ENCODE assay signal across 8 mouse cellular contexts in genomic region chr11:116218737-116219400, GRCm38 (mm10). TPM values are rescaled to one million over a fixed set of nuclear protein-coding genes. Genes with fewer than 3 reads are reported as not detected.
A peak's percentile ranks its signal among the peaks of the same experiment; 100 is the strongest.
DNase-seq lines count a peak whose midpoint lies in the region; ATAC-seq lines count a peak whose summit lies in the region.

No protein-coding gene starts in this region.

- ATAC-seq in frontal cortex, adult (ENCODE audit: low TSS enrichment), result peak; percentile 69
- peak; percentile 64 for ATAC-seq in liver, embryonic 16.5 days (ENCODE audit: low read depth)
- ATAC-seq in inflammation-experienced regulatory T-cells, adult 6 months, result no peak

- peaks cover 19% of the 10 kb centered on the region for H3K4me1 ChIP-seq in liver, embryonic 16.5 days (ENCODE audit: control insufficient read depth, low read depth, low read length)

- peak; percentile 97 for DNase-seq in Muller cell, postnatal 12 days (ENCODE audit: inconsistent ontology term)
- peak; percentile 47 to 49 for DNase-seq in cerebellum, adult 18-20 months
- peak; percentile 79 to 83 for DNase-seq in heart, postnatal 36 days
- DNase-seq in layer of hippocampus, adult 11-12 months (ENCODE audit: low spot score), result peak; percentile 88
- peak; percentile 75 for DNase-seq in ovary, postnatal 36 days (ENCODE audit: low spot score)

- H3K27ac ChIP-seq in liver, embryonic 16.5 days (ENCODE audit: low read length), result peak overlapping the region; percentile 83

- intact Hi-C loops in heart, postnatal 36 days (cut with DNase I), result loop anchor here (1.0 to 5.0 kb wide), 2 partner anchors 80 to 132 kb away; partner anchors contain the start of gene Wbp2

- no peaks in the 10 kb centered on the region for H3K36me3 ChIP-seq in liver, embryonic 16.5 days (ENCODE audit: control insufficient read depth, insufficient read depth)

- no peak overlapping the region for H3K4me3 ChIP-seq in liver, embryonic 16.5 days (ENCODE audit: low read depth, low read length)

- no peak overlapping the region for H3K9ac ChIP-seq in liver, embryonic 16.5 days (ENCODE audit: low read depth, low read length)

- no peak overlapping the region for H3K4me2 ChIP-seq in liver, embryonic 16.5 days (ENCODE audit: low read depth, low read length)

- no peaks in the 10 kb centered on the region for H3K9me3 ChIP-seq in liver, embryonic 16.5 days (replicated peaks; ENCODE audit: control insufficient read depth, low read length)

- WGBS in liver, embryonic 16.5 days (ENCODE audit: insufficient replicate concordance), result 39% methylated on average over 7 of the region's 7 CpGs

- H3K27me3 ChIP-seq in liver, embryonic 16.5 days (ENCODE audit: control insufficient read depth, insufficient read depth, low read depth, low read length), result peaks cover 37% of the 10 kb centered on the region

RNA-seq across cellular contexts. Expression of gene Evpl, which starts 19.0 kb away (rescaled TPM):
- 1 to 10 TPM in 1 of 2 experiments, under 1 TPM in 1; 0.62 to 1.0 TPM for total RNA-seq in heart, postnatal 36 days (2021)
- polyA plus RNA-seq in liver, embryonic 16.5 days (2015; fragmentation: Nextera tagmentation; extraction: Ambion mirVana), result 0.05 and 0.08 TPM in 2 replicates
- not detected for polyA plus RNA-seq in inflammation-experienced regulatory T-cells, adult 6 months (2017; shearing (Covaris generic))

RNA-seq across cellular contexts. Expression of gene Acox1, which starts 20.0 kb away (rescaled TPM):
- 100 to 1,000 TPM; 160 to 173 TPM for total RNA-seq in heart, postnatal 36 days (2021)
- 54.7 and 73.7 TPM in 2 replicates for polyA plus RNA-seq in liver, embryonic 16.5 days (2015; fragmentation: Nextera tagmentation; extraction: Ambion mirVana)
- 10 to 100 TPM; 10.3 to 14.2 (median 13.6) TPM for polyA plus RNA-seq in inflammation-experienced regulatory T-cells, adult 6 months (2017; shearing (Covaris generic))

RNA-seq across cellular contexts. Expression of gene Ten1, which starts 20.2 kb away (rescaled TPM):
- total RNA-seq in heart, postnatal 36 days (2021), result 10 to 100 TPM; 10.5 to 20.1 TPM
- 23.1 and 24.9 TPM in 2 replicates for polyA plus RNA-seq in liver, embryonic 16.5 days (2015; fragmentation: Nextera tagmentation; extraction: Ambion mirVana)
- 10 to 100 TPM; 49.0 to 66.5 (median 54.4) TPM for polyA plus RNA-seq in inflammation-experienced regulatory T-cells, adult 6 months (2017; shearing (Covaris generic))

RNA-seq across cellular contexts. Expression of gene Fbf1, which starts 50.9 kb away (rescaled TPM):
- total RNA-seq in heart, postnatal 36 days (2021), result 10 to 100 TPM; 13.2 to 16.2 TPM
- polyA plus RNA-seq in liver, embryonic 16.5 days (2015; fragmentation: Nextera tagmentation; extraction: Ambion mirVana), result 5.7 and 6.6 TPM in 2 replicates
- 1 to 10 TPM; 3.2 to 3.5 (median 3.3) TPM for polyA plus RNA-seq in inflammation-experienced regulatory T-cells, adult 6 months (2017; shearing (Covaris generic))

RNA-seq across cellular contexts. Expression of gene Srp68, which starts 55.1 kb away (rescaled TPM):
- 10 to 100 TPM; 65.9 to 71.2 TPM for total RNA-seq in heart, postnatal 36 days (2021)
- 33.4 and 34.2 TPM in 2 replicates for polyA plus RNA-seq in liver, embryonic 16.5 days (2015; fragmentation: Nextera tagmentation; extraction: Ambion mirVana)
- 10 to 100 TPM; 40.4 to 44.2 (median 42.3) TPM for polyA plus RNA-seq in inflammation-experienced regulatory T-cells, adult 6 months (2017; shearing (Covaris generic))
